Mouse (Mus musculus): ENCODE results near the gene Ubox5. TPM values are rescaled to one million over a fixed set of nuclear protein-coding genes. Genes with fewer than 3 reads are reported as not detected.

Gene Ubox5
- 2.0 and 3.0 TPM in 2 replicates for polyA plus RNA-seq (2012; ENCODE audit: low replicate concordance)

DNA sequence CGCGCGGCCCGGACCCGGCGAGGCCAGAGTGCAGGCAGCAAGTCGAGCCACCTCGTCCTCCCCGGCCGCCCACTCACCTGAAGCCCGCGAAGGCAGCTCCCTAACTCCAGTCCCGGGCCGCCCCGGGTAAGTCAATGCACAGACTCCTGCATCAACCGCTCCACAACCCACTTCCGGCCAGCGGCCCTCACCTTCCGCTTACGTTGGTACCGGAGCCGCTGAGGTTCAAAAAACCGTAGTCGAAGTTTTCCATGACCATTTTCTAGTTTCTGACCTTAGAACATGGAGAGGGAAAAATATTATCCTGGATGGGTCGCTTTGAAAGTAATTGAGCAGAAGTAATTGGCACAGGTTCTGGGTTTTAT, at the start of gene Ubox5, which contains the start of gene Fastkd5:
Ubox5 (minus strand) TSS at position 200 of the 365 bp plus-strand sequence.
Fastkd5 (minus strand) TSS at position 189 of the 365 bp plus-strand sequence.

DNA sequence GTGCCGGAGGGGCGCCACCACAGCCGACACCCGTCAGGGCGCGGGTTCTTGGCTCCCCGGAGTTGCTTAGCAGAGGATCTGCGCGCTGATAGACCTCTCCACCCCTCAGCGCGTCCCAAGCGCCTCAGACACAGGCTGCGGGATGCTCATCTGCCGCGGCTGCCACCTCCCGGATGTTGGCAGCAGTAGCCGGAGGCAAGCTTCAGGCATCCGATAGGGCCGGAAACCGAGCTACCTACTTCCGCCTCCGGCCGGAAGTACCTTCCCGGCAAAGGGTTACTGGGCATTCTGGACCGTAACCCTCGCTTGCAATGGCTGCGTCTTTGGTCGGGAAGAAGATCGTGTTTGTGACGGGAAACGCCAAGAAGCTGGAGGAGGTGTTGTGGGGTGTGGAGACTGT, 37.7 kb upstream of the Ubox5 start, which contains the start of gene Itpa:
Itpa (plus strand) TSS at position 52 of the 400 bp plus-strand sequence.

DNA sequence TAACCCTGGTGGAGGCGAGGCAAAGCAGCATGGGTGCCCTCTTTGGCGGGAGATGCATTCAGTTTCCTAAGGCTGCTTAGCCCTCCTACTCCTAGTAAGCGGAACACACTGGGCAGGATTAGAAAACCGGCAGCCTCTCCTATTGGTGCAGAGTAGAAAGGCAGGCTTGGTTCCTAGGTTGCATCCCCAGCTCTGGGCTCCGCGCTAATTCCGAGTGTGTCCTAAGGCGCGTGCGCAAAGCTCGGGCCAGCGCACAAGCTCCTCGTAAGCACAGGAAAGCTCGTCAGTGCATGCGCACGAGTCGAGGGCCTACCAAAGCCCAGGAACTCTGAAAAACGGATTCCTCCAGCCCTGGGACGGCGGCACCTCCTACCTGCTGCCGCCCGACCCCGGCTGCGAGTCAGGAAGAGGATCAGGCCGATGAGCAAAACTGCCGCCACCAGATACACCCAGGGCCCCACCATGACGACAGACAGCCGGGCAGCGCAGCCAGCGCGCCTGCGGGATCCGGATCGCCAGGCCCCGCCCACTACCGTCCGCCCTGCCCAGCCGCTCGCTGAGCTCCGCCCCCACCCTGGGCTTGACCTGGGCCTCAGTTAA, 34.4 kb upstream of the Ubox5 start, which contains the start of gene Ddrgk1:
Ddrgk1 (minus strand) TSS at position 558 of the 600 bp plus-strand sequence.

DNA sequence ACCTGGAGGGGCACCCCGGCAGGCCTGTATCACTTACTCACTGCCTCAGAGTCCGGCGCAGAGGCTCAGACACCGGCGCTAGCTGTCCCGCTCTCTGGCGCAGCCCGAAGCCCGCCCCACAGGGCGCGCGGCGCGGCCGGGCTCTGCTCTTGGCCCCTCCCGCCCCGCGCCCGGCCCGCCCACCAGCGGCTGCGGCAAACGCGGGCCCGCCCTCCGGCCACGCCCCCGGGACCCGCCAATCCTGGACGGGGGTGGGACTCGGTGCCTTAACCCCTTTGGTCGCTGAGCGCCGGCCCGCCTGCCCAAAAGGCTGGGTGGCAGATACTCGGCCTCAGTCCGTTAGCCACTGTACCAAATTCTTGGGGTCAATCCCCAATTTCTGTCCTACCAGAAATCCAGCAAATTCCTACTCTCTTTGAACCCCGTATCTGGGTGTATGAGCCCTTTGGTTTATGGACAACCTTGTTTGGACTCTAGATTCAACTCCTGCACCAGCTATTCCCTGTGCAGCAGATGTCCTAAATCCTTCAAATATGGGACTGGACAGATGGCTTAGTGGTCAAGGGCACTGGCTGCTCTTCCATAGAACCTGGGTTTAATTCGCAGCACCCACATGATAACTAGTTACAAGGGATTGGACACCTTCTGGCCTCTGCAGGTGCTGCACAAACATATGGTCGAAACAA, 13.0 kb upstream of the Ubox5 start, which contains the start of gene Lzts3:
Lzts3 (minus strand) TSS at position 120 of the 686 bp plus-strand sequence.

DNA sequence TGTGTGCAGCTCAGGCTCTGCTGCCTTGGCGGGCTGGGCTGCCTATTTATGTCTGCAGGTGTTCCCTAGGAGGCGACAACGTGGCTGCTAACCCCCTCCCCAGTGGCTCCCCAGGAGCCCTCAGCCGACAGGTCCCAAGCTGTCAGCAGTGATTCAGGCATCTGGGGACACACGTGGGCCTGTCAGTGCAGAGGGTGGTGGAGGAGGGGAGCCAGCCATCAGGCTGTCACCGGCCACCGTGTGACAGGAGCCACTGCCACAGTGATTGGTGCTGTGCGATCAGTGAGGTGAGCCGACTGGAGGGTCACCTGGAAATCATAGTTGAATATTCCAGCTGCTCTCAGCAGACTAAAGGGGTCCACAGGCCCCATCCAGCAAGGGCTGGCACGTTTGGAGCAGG, 47.3 kb downstream of the Ubox5 start, which contains the start of gene Avp:
Avp (minus strand) TSS at position 3 of the 400 bp plus-strand sequence.

GRCm38 (mm10) chr2:130575873-130576272, 54.0 kb downstream of the Ubox5 start, which contains the start of gene Oxt:
Oxt (plus strand) TSS chr2:130576173.

DNA sequence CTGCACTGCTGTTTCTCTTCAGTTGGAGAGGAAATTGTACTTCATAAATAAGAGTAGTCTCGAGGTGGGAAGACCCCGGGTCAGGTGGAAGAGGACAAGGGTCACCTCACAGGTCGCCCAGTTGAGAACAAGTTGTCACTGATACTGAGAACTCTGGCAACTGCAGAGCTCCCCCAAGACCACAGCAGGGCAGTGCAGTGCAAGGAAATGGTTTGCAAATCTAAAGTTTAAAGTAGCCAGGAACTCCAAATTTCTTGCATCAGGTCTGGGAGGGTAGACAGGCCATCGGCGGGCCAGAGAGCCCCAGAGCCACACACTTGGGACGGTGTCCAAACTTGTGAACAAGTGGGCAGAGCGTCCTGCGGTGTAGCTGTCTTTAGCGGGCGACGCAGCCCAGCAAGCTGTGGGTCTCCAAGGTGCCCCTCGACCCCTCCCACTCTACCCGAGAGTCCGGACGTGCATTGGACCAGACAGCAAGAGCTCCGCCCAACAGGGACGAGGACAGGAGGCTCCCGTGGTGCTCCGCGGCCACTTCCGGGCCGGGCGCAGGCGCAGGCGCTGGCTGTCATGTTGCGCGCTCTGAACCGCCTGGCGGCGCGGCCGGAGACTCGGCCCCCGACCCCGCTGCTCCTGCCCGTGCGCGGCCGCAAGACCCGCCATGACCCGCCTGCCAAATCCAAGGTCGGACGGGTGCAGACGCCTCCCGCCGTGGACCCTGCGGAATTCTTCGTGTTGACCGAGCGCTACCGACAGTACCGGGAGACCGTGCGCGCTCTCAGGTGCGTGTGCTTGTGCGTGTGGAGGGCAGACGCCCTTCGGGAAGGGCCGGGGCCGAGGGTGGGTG, 66.4 kb downstream of the Ubox5 start, which contains the start of gene Mrps26:
Mrps26 (plus strand) TSS at position 531 of the 844 bp plus-strand sequence.

Other genes starting within 250 kb of the Ubox5 start
- gene Cpxm1, start 232.5 kb downstream of the Ubox5 start, polyA plus RNA-seq (2012; ENCODE audit: low replicate concordance), result 0.30 and 0.91 TPM in 2 replicates
- gene Gm28372, start 224.8 kb downstream of the Ubox5 start, polyA plus RNA-seq (2012; ENCODE audit: low replicate concordance), result not detected in 2 replicates
- gene 1700020A23Rik, start 224.8 kb downstream of the Ubox5 start, polyA plus RNA-seq (2012; ENCODE audit: low replicate concordance), result not detected in 2 replicates
- not detected in 2 replicates for gene Tmem239, start 223.6 kb downstream of the Ubox5 start, polyA plus RNA-seq (2012; ENCODE audit: low replicate concordance)
- 7.0 and 7.9 TPM in 2 replicates for gene Vps16, start 205.7 kb downstream of the Ubox5 start, polyA plus RNA-seq (2012; ENCODE audit: low replicate concordance)
- 6.0 and 7.3 TPM in 2 replicates for gene Pced1a, start 205.3 kb downstream of the Ubox5 start, polyA plus RNA-seq (2012; ENCODE audit: low replicate concordance)
- gene Ptpra, start 179.8 kb downstream of the Ubox5 start, polyA plus RNA-seq (2012; ENCODE audit: low replicate concordance), result 9.8 and 19.8 TPM in 2 replicates
- gene Mrps26, start 66.3 kb downstream of the Ubox5 start, polyA plus RNA-seq (2012; ENCODE audit: low replicate concordance), result 88.7 and 188 TPM in 2 replicates
- gene Oxt, start 53.9 kb downstream of the Ubox5 start, polyA plus RNA-seq (2012; ENCODE audit: low replicate concordance), result 0.73 TPM in 1 of 2 replicates, not detected in the other
- gene Avp, start 47.5 kb downstream of the Ubox5 start, polyA plus RNA-seq (2012; ENCODE audit: low replicate concordance), result not detected in 2 replicates
- gene Fastkd5, start within 50 bp of the Ubox5 start, polyA plus RNA-seq (2012; ENCODE audit: low replicate concordance), result 0.09 and 1.7 TPM in 2 replicates
- 4.3 and 5.1 TPM in 2 replicates for gene Lzts3, start 12.8 kb upstream of the Ubox5 start, polyA plus RNA-seq (2012; ENCODE audit: low replicate concordance)
- gene Ddrgk1, start 34.6 kb upstream of the Ubox5 start, polyA plus RNA-seq (2012; ENCODE audit: low replicate concordance), result 111 and 170 TPM in 2 replicates
- 4.7 and 10.8 TPM in 2 replicates for gene Itpa, start 37.6 kb upstream of the Ubox5 start, polyA plus RNA-seq (2012; ENCODE audit: low replicate concordance)
- gene Slc4a11, start 67.5 kb upstream of the Ubox5 start, polyA plus RNA-seq (2012; ENCODE audit: low replicate concordance), result 0.40 and 0.55 TPM in 2 replicates